Mouse (Mus musculus): Measurements from ENCODE around the gene Slc6a6. TPM values are rescaled to one million over a fixed set of nuclear protein-coding genes. Genes with fewer than 3 reads are reported as not detected.

Gene Slc6a6
- polyA plus RNA-seq, 1 experiment from 2014 or later, result 47.0 TPM

GRCm38 (mm10) chr6:91655874-91656433, 27.9 kb upstream of the Slc6a6 start:
- no peak overlapping the region for H3K27ac ChIP-seq
- 52% methylated on average over 6 of the region's 6 CpGs for WGBS
- no peaks in the 10 kb centered on the region for H3K36me3 ChIP-seq (replicated peaks)
- H3K4me3 ChIP-seq, result no peak overlapping the region
- H3K4me1 ChIP-seq, result peaks cover 9% of the 10 kb centered on the region
- no peak for DNase-seq (ENCODE audit: extremely low spot score, low spot score)
- no peaks in the 10 kb centered on the region for H3K27me3 ChIP-seq (ENCODE audit: poor library complexity, severe bottlenecking)
- H3K9me3 ChIP-seq, result no peaks in the 10 kb centered on the region

GRCm38 (mm10) chr6:91658288-91658687, 25.6 kb upstream of the Slc6a6 start:
- no peaks in the 10 kb centered on the region for H3K36me3 ChIP-seq (replicated peaks)
- peaks cover 9% of the 10 kb centered on the region for H3K4me1 ChIP-seq
- WGBS, result 43% methylated on average over 1 of the region's 1 CpGs
- H3K9me3 ChIP-seq, result no peaks in the 10 kb centered on the region
- H3K27me3 ChIP-seq (ENCODE audit: poor library complexity, severe bottlenecking), result no peaks in the 10 kb centered on the region
- no peak for DNase-seq (ENCODE audit: extremely low spot score, low spot score)
- H3K4me3 ChIP-seq, result no peak overlapping the region
- H3K27ac ChIP-seq, result no peak overlapping the region

GRCm38 (mm10) chr6:91659841-91660509, 23.9 kb upstream of the Slc6a6 start:
- no peak for DNase-seq (ENCODE audit: extremely low spot score, low spot score)
- no peaks in the 10 kb centered on the region for H3K9me3 ChIP-seq
- H3K27me3 ChIP-seq (ENCODE audit: poor library complexity, severe bottlenecking), result no peaks in the 10 kb centered on the region
- peak overlapping the region; percentile 35; the same call in 1 of the 2 replicates for H3K27ac ChIP-seq
- H3K4me1 ChIP-seq, result peaks cover 9% of the 10 kb centered on the region
- no peaks in the 10 kb centered on the region for H3K36me3 ChIP-seq (replicated peaks)
- 64% methylated on average over 2 of the region's 2 CpGs for WGBS
- H3K4me3 ChIP-seq, result no peak overlapping the region

- Histone ChIP-seq H3K4me1 (peaks cover 6% of the 10 kb centered on the region), H3K4me3 (no peak overlapping the region), H3K27ac (no peak overlapping the region), H3K9me3 (no peaks in the 10 kb centered on the region), H3K27me3 (ENCODE audit: poor library complexity, severe bottlenecking) (no peaks in the 10 kb centered on the region), H3K36me3 (replicated peaks) (no peaks in the 10 kb centered on the region)
- WGBS, result 86% methylated on average over 6 of the region's 6 CpGs
- DNase-seq (ENCODE audit: extremely low spot score, low spot score), result no peak
These were observed 21.6 kb upstream of the Slc6a6 start for GRCm38 (mm10) chr6:91662301-91662700.

- no peaks in the 10 kb centered on the region for H3K9me3 ChIP-seq
- no peak overlapping the region for H3K4me3 ChIP-seq
- H3K27ac ChIP-seq, result no peak overlapping the region
- 90% methylated on average over 6 of the region's 6 CpGs for WGBS
- H3K27me3 ChIP-seq (ENCODE audit: poor library complexity, severe bottlenecking), result no peaks in the 10 kb centered on the region
- DNase-seq (ENCODE audit: extremely low spot score, low spot score), result no peak
- no peaks in the 10 kb centered on the region for H3K36me3 ChIP-seq (replicated peaks)
- peaks cover 6% of the 10 kb centered on the region for H3K4me1 ChIP-seq
These were observed 20.2 kb upstream of the Slc6a6 start for GRCm38 (mm10) chr6:91663616-91664015.

- Histone ChIP-seq H3K4me3 (no peak overlapping the region), H3K36me3 (replicated peaks) (no peaks in the 10 kb centered on the region), H3K27ac (no peak overlapping the region), H3K9me3 (no peaks in the 10 kb centered on the region), H3K4me1 (peaks cover 17% of the 10 kb centered on the region), H3K27me3 (ENCODE audit: poor library complexity, severe bottlenecking) (no peaks in the 10 kb centered on the region)
- 86% methylated on average over 6 of the region's 6 CpGs for WGBS
- DNase-seq (ENCODE audit: extremely low spot score, low spot score), result no peak
These were observed 18.6 kb upstream of the Slc6a6 start for GRCm38 (mm10) chr6:91665267-91665666.

- Histone ChIP-seq H3K27me3 (ENCODE audit: poor library complexity, severe bottlenecking) (no peaks in the 10 kb centered on the region), H3K4me3 (no peak overlapping the region), H3K4me1 (peaks cover 16% of the 10 kb centered on the region), H3K9me3 (no peaks in the 10 kb centered on the region), H3K27ac (no peak overlapping the region), H3K36me3 (replicated peaks) (no peaks in the 10 kb centered on the region)
- DNase-seq (ENCODE audit: extremely low spot score, low spot score), result no peak
- 87% methylated on average over 3 of the region's 3 CpGs for WGBS
These were observed 17.7 kb upstream of the Slc6a6 start for GRCm38 (mm10) chr6:91665990-91666700.

GRCm38 (mm10) chr6:91667141-91667540, 16.7 kb upstream of the Slc6a6 start:
- Histone ChIP-seq H3K4me3 (no peak overlapping the region), H3K9me3 (no peaks in the 10 kb centered on the region), H3K27me3 (ENCODE audit: poor library complexity, severe bottlenecking) (no peaks in the 10 kb centered on the region), H3K36me3 (replicated peaks) (no peaks in the 10 kb centered on the region), H3K27ac (no peak overlapping the region), H3K4me1 (peaks cover 16% of the 10 kb centered on the region)
- DNase-seq (ENCODE audit: extremely low spot score, low spot score), result no peak
- 92% methylated on average over 4 of the region's 4 CpGs for WGBS

GRCm38 (mm10) chr6:91668276-91668675, 15.6 kb upstream of the Slc6a6 start:
- Histone ChIP-seq H3K9me3 (no peaks in the 10 kb centered on the region), H3K27me3 (ENCODE audit: poor library complexity, severe bottlenecking) (no peaks in the 10 kb centered on the region), H3K36me3 (replicated peaks) (no peaks in the 10 kb centered on the region), H3K27ac (no peak overlapping the region), H3K4me1 (peaks cover 16% of the 10 kb centered on the region), H3K4me3 (no peak overlapping the region)
- 41% methylated on average over 5 of the region's 5 CpGs for WGBS
- DNase-seq (ENCODE audit: extremely low spot score, low spot score), result no peak

GRCm38 (mm10) chr6:91669270-91669669, 14.6 kb upstream of the Slc6a6 start:
- Histone ChIP-seq H3K36me3 (replicated peaks) (no peaks in the 10 kb centered on the region), H3K4me1 (peaks cover 19% of the 10 kb centered on the region), H3K27ac (no peak overlapping the region), H3K27me3 (ENCODE audit: poor library complexity, severe bottlenecking) (no peaks in the 10 kb centered on the region), H3K9me3 (no peaks in the 10 kb centered on the region), H3K4me3 (no peak overlapping the region)
- WGBS, result 60% methylated on average over 4 of the region's 4 CpGs
- DNase-seq (ENCODE audit: extremely low spot score, low spot score), result no peak

- Histone ChIP-seq H3K27me3 (ENCODE audit: poor library complexity, severe bottlenecking) (no peaks in the 10 kb centered on the region), H3K36me3 (replicated peaks) (no peaks in the 10 kb centered on the region), H3K4me3 (no peak overlapping the region), H3K4me1 (peaks cover 23% of the 10 kb centered on the region), H3K27ac (no peak overlapping the region; the same call in 1 of the 2 replicates), H3K9me3 (no peaks in the 10 kb centered on the region)
- DNase-seq (ENCODE audit: extremely low spot score, low spot score), result no peak
- WGBS, result 72% methylated on average over 6 of the region's 6 CpGs
These were observed 13.6 kb upstream of the Slc6a6 start for GRCm38 (mm10) chr6:91670224-91670623.

- Histone ChIP-seq H3K27ac (no peak overlapping the region), H3K9me3 (no peaks in the 10 kb centered on the region), H3K4me1 (peaks cover 26% of the 10 kb centered on the region), H3K36me3 (replicated peaks) (no peaks in the 10 kb centered on the region), H3K4me3 (no peak overlapping the region), H3K27me3 (ENCODE audit: poor library complexity, severe bottlenecking) (no peaks in the 10 kb centered on the region; the same call in 1 of the 2 replicates)
- DNase-seq (ENCODE audit: extremely low spot score, low spot score), result no peak
- 65% methylated on average over 5 of the region's 5 CpGs for WGBS
These were observed 9.0 kb upstream of the Slc6a6 start for GRCm38 (mm10) chr6:91674757-91675350.

Data from forebrain, embryonic 10.5 days (tissue).